8 mouse cellular contexts compared by ENCODE assay signal in the genomic region with DNA sequence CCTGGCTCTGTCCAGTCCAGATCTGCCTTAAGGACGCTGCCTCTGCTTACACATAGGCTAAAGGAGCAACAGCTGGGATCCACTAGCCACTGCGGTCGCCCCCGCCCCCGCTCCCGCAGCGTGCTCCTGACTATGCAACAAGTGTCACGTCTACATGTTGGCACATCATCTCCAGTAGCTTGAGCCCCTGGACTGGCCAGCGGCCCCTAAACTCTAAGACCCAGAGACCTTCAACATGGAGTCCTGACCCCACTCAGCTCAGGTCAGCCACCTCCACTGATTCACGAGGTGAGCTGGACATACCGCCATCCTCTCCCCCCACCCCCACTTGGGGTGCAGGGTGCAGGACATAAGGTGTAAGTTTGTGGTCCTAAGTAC. TPM values are rescaled to one million over a fixed set of nuclear protein-coding genes. Genes with fewer than 3 reads are reported as not detected.
DNase-seq lines count a peak whose midpoint lies in the region; ATAC-seq lines count a peak whose summit lies in the region.

No protein-coding gene starts in this region.

- ATAC-seq in lung, embryonic 16.5 days (ENCODE audit: low read depth), result peak; percentile 31; the same call in 1 of the 2 replicates
- peak; percentile 33 for ATAC-seq in forebrain, embryonic 15.5 days (replicated peaks)
- ATAC-seq in stomach, embryonic 15.5 days (ENCODE audit: insufficient read depth, low FRiP score, low read depth), result 0 out of 2 replicates have a peak, but pooled peaks have one; percentile 13

- H3K4me1 ChIP-seq in lung, embryonic 16.5 days (replicated peaks; ENCODE audit: control insufficient read depth, insufficient read depth, low read length), result no peaks in the 10 kb centered on the region
- H3K4me1 ChIP-seq in forebrain, embryonic 15.5 days, result peaks cover 12% of the 10 kb centered on the region
- H3K4me1 ChIP-seq in limb, embryonic 10.5 days, result 0 out of 2 replicates have a peak, but pooled peaks cover 5% of the 10 kb centered on the region
- no peaks in the 10 kb centered on the region for H3K4me1 ChIP-seq in stomach, embryonic 15.5 days

- no peaks in the 10 kb centered on the region for H3K9me3 ChIP-seq in lung, embryonic 16.5 days (ENCODE audit: control insufficient read depth, low read length)
- H3K9me3 ChIP-seq in forebrain, embryonic 15.5 days, result no peaks in the 10 kb centered on the region
- no peaks in the 10 kb centered on the region for H3K9me3 ChIP-seq in limb, embryonic 10.5 days (replicated peaks)
- no peaks in the 10 kb centered on the region for H3K9me3 ChIP-seq in stomach, embryonic 15.5 days

- WGBS in lung, embryonic 16.5 days, result 24% methylated on average over 11 of the region's 11 CpGs
- WGBS in forebrain, embryonic 15.5 days, result 14% methylated on average over 10 of the region's 11 CpGs
- 13% methylated on average over 11 of the region's 11 CpGs for WGBS in limb, embryonic 10.5 days
- 25% methylated on average over 11 of the region's 11 CpGs for WGBS in stomach, embryonic 15.5 days

- peak overlapping the region; percentile 73 for H3K4me2 ChIP-seq in lung, embryonic 16.5 days (ENCODE audit: low read depth, low read length)
- peak overlapping the region; percentile 89 for H3K4me2 ChIP-seq in forebrain, embryonic 15.5 days (replicated peaks)
- peak overlapping the region; percentile 77 for H3K4me2 ChIP-seq in stomach, embryonic 15.5 days

- H3K4me3 ChIP-seq in lung, embryonic 16.5 days (ENCODE audit: low read length), result peak overlapping the region; percentile 55
- peak overlapping the region; percentile 50 for H3K4me3 ChIP-seq in forebrain, embryonic 15.5 days
- H3K4me3 ChIP-seq in limb, embryonic 10.5 days, result peak overlapping the region; percentile 60
- peak overlapping the region; percentile 45 for H3K4me3 ChIP-seq in stomach, embryonic 15.5 days (replicated peaks)

- no peak overlapping the region for H3K27ac ChIP-seq in lung, embryonic 16.5 days (ENCODE audit: low read length)
- H3K27ac ChIP-seq in forebrain, embryonic 15.5 days (replicated peaks), result no peak overlapping the region
- peak overlapping the region; percentile 86; the same call in 1 of the 2 replicates for H3K27ac ChIP-seq in limb, embryonic 10.5 days
- no peak overlapping the region for H3K27ac ChIP-seq in stomach, embryonic 15.5 days

- no peaks in the 10 kb centered on the region for H3K36me3 ChIP-seq in lung, embryonic 16.5 days (ENCODE audit: control insufficient read depth, insufficient read depth, low read length)
- H3K36me3 ChIP-seq in forebrain, embryonic 15.5 days, result no peaks in the 10 kb centered on the region
- H3K36me3 ChIP-seq in limb, embryonic 10.5 days, result no peaks in the 10 kb centered on the region
- H3K36me3 ChIP-seq in stomach, embryonic 15.5 days, result no peaks in the 10 kb centered on the region

- H3K27me3 ChIP-seq in lung, embryonic 16.5 days (ENCODE audit: control insufficient read depth, insufficient read depth, low read depth, low read length), result peaks cover 3% of the 10 kb centered on the region; the same call in 1 of the 2 replicates
- no peaks in the 10 kb centered on the region for H3K27me3 ChIP-seq in forebrain, embryonic 15.5 days
- peaks cover 66% of the 10 kb centered on the region for H3K27me3 ChIP-seq in limb, embryonic 10.5 days (ENCODE audit: low read depth, poor library complexity, severe bottlenecking)
- no peaks in the 10 kb centered on the region; the same call in 1 of the 2 replicates for H3K27me3 ChIP-seq in stomach, embryonic 15.5 days (replicated peaks)

- intact Hi-C loops in left cerebral cortex, postnatal 36 days (cut with DNase I), result loop anchor here (10.0 kb wide), 1 partner anchor 61 kb away; no protein-coding TSS in a partner anchor

- DNase-seq in lung, postnatal 25 days (ENCODE audit: low spot score), result no peak
- DNase-seq in limb, embryonic 10.5 days (ENCODE audit: low spot score), result peak; percentile 33
- no peak for DNase-seq in left cerebral cortex, postnatal 36 days (ENCODE audit: low spot score in 2 of 2)
- no peak for DNase-seq in layer of hippocampus, postnatal 14 days (ENCODE audit: low spot score in 2 of 2)
- no peak for DNase-seq in adrenal gland, adult 18-20 months (ENCODE audit: low spot score in 2 of 2)

- peak overlapping the region; percentile 61 for H3K9ac ChIP-seq in lung, embryonic 16.5 days (ENCODE audit: low read length)
- no peak overlapping the region for H3K9ac ChIP-seq in forebrain, embryonic 15.5 days (replicated peaks)
- no peak overlapping the region for H3K9ac ChIP-seq in stomach, embryonic 15.5 days

RNA-seq across cellular contexts. Expression of gene Apln, which starts 0.9 kb away (rescaled TPM):
- 9.8 and 12.4 TPM in 2 replicates for polyA plus RNA-seq in lung, embryonic 16.5 days (2015; fragmentation: Nextera tagmentation; extraction: Ambion mirVana)
- 4.6 and 5.1 TPM in 2 replicates for polyA plus RNA-seq in forebrain, embryonic 15.5 days (2015; fragmentation: Nextera tagmentation; extraction: Ambion mirVana)
- polyA plus RNA-seq in limb, embryonic 10.5 days (2016; fragmentation: Nextera tagmentation; extraction: Ambion mirVana), result 4.8 and 5.1 TPM in 2 replicates
- 6.3 and 8.3 TPM in 2 replicates for polyA plus RNA-seq in stomach, embryonic 15.5 days (2015; fragmentation: Nextera tagmentation; extraction: Ambion mirVana)
- total RNA-seq in left cerebral cortex, postnatal 36 days (2021), result 10 to 100 TPM; 20.1 to 29.8 TPM
- 10 to 100 TPM; 14.3 to 15.6 TPM for total RNA-seq in layer of hippocampus, postnatal 14 days (2021)
- total RNA-seq in adrenal gland, adult 18-20 months (2021), result 10 to 100 TPM in 1 of 2 experiments, 1 to 10 TPM in 1; 1.5 to 23.2 TPM
